Mouse (Mus musculus): Measurements from ENCODE around the gene Noxred1. TPM values are rescaled to one million over a fixed set of nuclear protein-coding genes. Genes with fewer than 3 reads are reported as not detected.
"Not testable (repeated sequence)": the region's sequence is repeated elsewhere in the genome, so short reads cannot be mapped to it uniquely, and the experiment has no call there.

Gene Noxred1
- polyA plus RNA-seq, 1 experiment: not detected

- 70% methylated on average over 2 of the region's 2 CpGs for WGBS
Observed at GRCm38 (mm10) chr12:87212844-87213606, 25.5 kb downstream of the Noxred1 start.

GRCm38 (mm10) chr12:87205789-87206188, 32.7 kb downstream of the Noxred1 start:
- WGBS: 88% methylated on average over 5 of the region's 5 CpGs
- not testable (repeated sequence) for H3K27ac ChIP-seq (ENCODE audit: insufficient read depth, low read depth, low read length); H3K4me1 ChIP-seq (ENCODE audit: control insufficient read depth, insufficient read depth, low read length); H3K4me3 ChIP-seq (ENCODE audit: insufficient read depth, low read depth, low read length)

More at GRCm38 (mm10) chr12:87212844-87213606, 25.5 kb downstream of the Noxred1 start:
- no peak overlapping the region for H3K4me3 ChIP-seq (ENCODE audit: insufficient read depth, low read depth, low read length)
- TF ChIP-seq POLR2A (IDR thresholded peaks at IDR 0.05; ENCODE audit: insufficient read depth, low read depth, low read length) (no peak), CTCF (IDR thresholded peaks at IDR 0.05; ENCODE audit: insufficient read depth, low read depth, low read length) (no peak)
- no peaks in the 10 kb centered on the region for H3K4me1 ChIP-seq (ENCODE audit: control insufficient read depth, insufficient read depth, low read length)
- H3K27ac ChIP-seq (ENCODE audit: insufficient read depth, low read depth, low read length): no peak overlapping the region

GRCm38 (mm10) chr12:87201694-87202093, 36.8 kb downstream of the Noxred1 start:
- Histone ChIP-seq H3K4me3 (ENCODE audit: insufficient read depth, low read depth, low read length) (no peak overlapping the region), H3K4me1 (ENCODE audit: control insufficient read depth, insufficient read depth, low read length) (peaks cover 5% of the 10 kb centered on the region; the same call in 1 of the 2 replicates), H3K27ac (ENCODE audit: insufficient read depth, low read depth, low read length) (no peak overlapping the region)
- WGBS: 68% methylated on average over 5 of the region's 5 CpGs
- TF ChIP-seq POLR2A (IDR thresholded peaks at IDR 0.05; ENCODE audit: insufficient read depth, low read depth, low read length) (no peak), CTCF (IDR thresholded peaks at IDR 0.05; ENCODE audit: insufficient read depth, low read depth, low read length) (no peak)

GRCm38 (mm10) chr12:87199973-87200586, 38.5 kb downstream of the Noxred1 start, which contains the start of gene Tmed8:
Gene Tmed8 (minus strand): TSS chr12:87200454.
- peak; percentile 49; the same call in 1 of the 2 replicates for TF ChIP-seq POLR2A (IDR thresholded peaks at IDR 0.05; ENCODE audit: insufficient read depth, low read depth, low read length)
- TF ChIP-seq CTCF (IDR thresholded peaks at IDR 0.05; ENCODE audit: insufficient read depth, low read depth, low read length): no peak
- Histone ChIP-seq H3K4me3 (ENCODE audit: insufficient read depth, low read depth, low read length) (peak within 1 kb of the TSS; percentile 85), H3K4me1 (ENCODE audit: control insufficient read depth, insufficient read depth, low read length) (peaks cover 5% of the 10 kb centered on the region; the same call in 1 of the 2 replicates), H3K27ac (ENCODE audit: insufficient read depth, low read depth, low read length) (peak within 1 kb of the TSS; percentile 60)
- under 1% methylated on average over 55 of the region's 70 CpGs for WGBS

GRCm38 (mm10) chr12:87199206-87199972, 39.1 kb downstream of the Noxred1 start, which contains the start of gene Samd15:
Gene Samd15 (plus strand): TSS chr12:87199723.
- peak within 1 kb of the TSS; percentile 85 for H3K4me3 ChIP-seq (ENCODE audit: insufficient read depth, low read depth, low read length)
- under 1% methylated on average over 32 of the region's 38 CpGs for WGBS
- TF ChIP-seq CTCF (IDR thresholded peaks at IDR 0.05; ENCODE audit: insufficient read depth, low read depth, low read length) (no peak), POLR2A (IDR thresholded peaks at IDR 0.05; ENCODE audit: insufficient read depth, low read depth, low read length) (no peak)
- peaks cover 5% of the 10 kb centered on the region; the same call in 1 of the 2 replicates for H3K4me1 ChIP-seq (ENCODE audit: control insufficient read depth, insufficient read depth, low read length)
- H3K27ac ChIP-seq (ENCODE audit: insufficient read depth, low read depth, low read length): peak within 1 kb of the TSS; percentile 60

- peaks cover 5% of the 10 kb centered on the region; the same call in 1 of the 2 replicates for H3K4me1 ChIP-seq (ENCODE audit: control insufficient read depth, insufficient read depth, low read length)
- TF ChIP-seq POLR2A (IDR thresholded peaks at IDR 0.05; ENCODE audit: insufficient read depth, low read depth, low read length): no peak
- no peak for TF ChIP-seq CTCF (IDR thresholded peaks at IDR 0.05; ENCODE audit: insufficient read depth, low read depth, low read length)
- 26% methylated on average over 6 of the region's 6 CpGs for WGBS
- no peak overlapping the region for H3K4me3 ChIP-seq (ENCODE audit: insufficient read depth, low read depth, low read length)
- no peak overlapping the region for H3K27ac ChIP-seq (ENCODE audit: insufficient read depth, low read depth, low read length)
Observed at GRCm38 (mm10) chr12:87198792-87199191, 39.7 kb downstream of the Noxred1 start.

GRCm38 (mm10) chr12:87196310-87196709, 42.2 kb downstream of the Noxred1 start:
- H3K4me3 ChIP-seq (ENCODE audit: insufficient read depth, low read depth, low read length): no peak overlapping the region
- H3K4me1 ChIP-seq (ENCODE audit: control insufficient read depth, insufficient read depth, low read length): peaks cover 5% of the 10 kb centered on the region; the same call in 1 of the 2 replicates
- no peak for TF ChIP-seq CTCF (IDR thresholded peaks at IDR 0.05; ENCODE audit: insufficient read depth, low read depth, low read length)
- H3K27ac ChIP-seq (ENCODE audit: insufficient read depth, low read depth, low read length): no peak overlapping the region

- no peak overlapping the region for H3K4me3 ChIP-seq (ENCODE audit: insufficient read depth, low read depth, low read length)
- H3K4me1 ChIP-seq (ENCODE audit: control insufficient read depth, insufficient read depth, low read length): peaks cover 5% of the 10 kb centered on the region; the same call in 1 of the 2 replicates
- 92% methylated on average over 1 of the region's 1 CpGs for WGBS
- TF ChIP-seq CTCF (IDR thresholded peaks at IDR 0.05; ENCODE audit: insufficient read depth, low read depth, low read length) (no peak), POLR2A (IDR thresholded peaks at IDR 0.05; ENCODE audit: insufficient read depth, low read depth, low read length) (no peak)
- no peak overlapping the region for H3K27ac ChIP-seq (ENCODE audit: insufficient read depth, low read depth, low read length)
Observed at GRCm38 (mm10) chr12:87195069-87195468, 43.5 kb downstream of the Noxred1 start.
